Mouse (Mus musculus): ENCODE measurements around the gene Aldob. TPM values are rescaled to one million over a fixed set of nuclear protein-coding genes. Genes with fewer than 3 reads are reported as not detected.

Gene Aldob
- polyA plus RNA-seq (2012) = 0.04 TPM in 1 of 2 replicates, not detected in the other

- Histone ChIP-seq H3K4me3 (replicated peaks) (peak within 1 kb of the TSS; percentile 45), H3K9me3 (ENCODE audit: control insufficient read depth, low read length) (no peaks in the 10 kb centered on the region), H3K4me1 (ENCODE audit: control insufficient read depth) (no peaks in the 10 kb centered on the region), H3K36me3 (ENCODE audit: control insufficient read depth) (no peaks in the 10 kb centered on the region), H3K27me3 (ENCODE audit: control insufficient read depth) (no peaks in the 10 kb centered on the region)
- TF ChIP-seq TAL1 (IDR thresholded peaks at IDR 0.05; ENCODE audit: low read length) = no peak
These were observed at the start of gene Aldob for GRCm38 (mm10) chr4:49549383-49549782. Aldob (minus strand) TSS chr4:49549546.

DNA sequence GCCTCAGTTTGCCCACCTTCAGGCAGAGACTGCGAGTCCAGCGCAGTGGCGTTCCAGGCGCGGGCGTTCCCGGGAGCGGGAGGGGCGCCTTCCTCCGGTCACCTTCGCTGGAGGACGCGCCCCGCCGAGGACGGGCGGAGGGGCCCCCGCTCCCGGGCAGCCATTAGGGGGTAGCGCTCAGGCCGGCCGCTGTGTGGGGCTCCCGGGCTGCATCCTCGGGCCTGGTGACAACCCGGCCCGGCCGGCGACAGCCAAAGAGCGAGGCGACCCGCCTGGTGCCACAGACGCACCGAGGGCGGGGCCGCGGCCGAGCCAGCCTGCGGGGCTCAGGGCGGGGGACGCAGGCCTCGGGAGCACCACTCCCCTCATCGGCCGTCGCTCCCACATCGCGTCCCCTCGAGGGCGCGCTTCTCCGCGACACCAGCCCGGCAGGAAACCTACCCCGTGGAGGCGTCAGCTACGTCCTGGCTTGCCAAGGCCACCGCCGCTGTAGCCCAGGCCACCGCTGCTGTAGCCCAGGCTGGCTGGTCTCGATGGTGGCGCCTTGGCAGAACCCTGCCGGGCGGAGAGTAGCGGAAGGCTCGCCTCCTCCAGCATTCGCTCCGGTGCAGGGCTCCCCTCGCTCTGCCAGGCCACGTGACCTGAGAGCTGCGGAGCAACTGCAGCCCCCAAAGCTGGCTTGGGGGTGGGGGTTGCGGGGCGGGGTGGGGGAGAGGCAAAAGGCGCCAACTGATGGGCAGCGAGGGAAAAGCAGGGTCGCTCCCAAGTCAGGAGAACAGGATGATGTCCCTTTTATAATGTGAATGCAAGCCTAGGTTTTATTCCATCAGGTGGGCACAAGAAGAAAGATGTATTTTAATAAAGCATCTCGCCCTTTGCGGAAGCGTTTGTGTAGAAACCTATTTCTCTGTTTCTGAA, 48.1 kb upstream of the Aldob start, which contains the start of gene Tmem246:
Gene Tmem246, minus strand, starts transcription at position 694 of the 918 bp plus-strand sequence.
- no peak for TF ChIP-seq GATA1 (IDR thresholded peaks at IDR 0.05; ENCODE audit: low read length)
- no peak for TF ChIP-seq TAL1 (IDR thresholded peaks at IDR 0.05; ENCODE audit: low read length)
- Histone ChIP-seq H3K27me3 (ENCODE audit: control insufficient read depth) (peaks cover 13% of the 10 kb centered on the region), H3K36me3 (ENCODE audit: control insufficient read depth) (no peaks in the 10 kb centered on the region), H3K4me3 (replicated peaks) (peak within 1 kb of the TSS; percentile 69), H3K9me3 (ENCODE audit: control insufficient read depth, low read length) (no peaks in the 10 kb centered on the region), H3K4me1 (ENCODE audit: control insufficient read depth) (peaks cover 16% of the 10 kb centered on the region)

DNA sequence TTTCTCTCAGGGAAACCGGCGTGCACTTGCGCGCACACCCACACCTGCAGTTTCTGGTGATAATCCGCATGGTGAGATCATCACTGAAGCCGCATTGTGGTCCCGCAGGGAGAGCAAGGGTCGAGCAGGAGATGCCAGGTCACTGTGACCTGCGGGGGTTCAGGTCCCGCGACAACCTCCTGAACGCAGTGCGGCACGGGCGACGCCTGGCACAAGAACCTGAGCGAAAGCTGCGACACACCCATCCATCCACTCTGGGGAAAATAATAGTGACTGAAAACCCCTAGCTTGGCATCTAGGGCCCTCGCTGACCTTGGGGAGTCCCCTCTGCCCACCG, 47.5 kb upstream of the Aldob start:
- peaks cover 18% of the 10 kb centered on the region for H3K4me1 ChIP-seq (ENCODE audit: control insufficient read depth)
- H3K9me3 ChIP-seq (ENCODE audit: control insufficient read depth, low read length) = no peaks in the 10 kb centered on the region
- no peaks in the 10 kb centered on the region for H3K36me3 ChIP-seq (ENCODE audit: control insufficient read depth)
- H3K4me3 ChIP-seq (replicated peaks) = peak overlapping the region; percentile 69
- TF ChIP-seq GATA1 (IDR thresholded peaks at IDR 0.05; ENCODE audit: low read length) (no peak), TAL1 (IDR thresholded peaks at IDR 0.05; ENCODE audit: low read length) (no peak)
- H3K27me3 ChIP-seq (ENCODE audit: control insufficient read depth) = peaks cover 9% of the 10 kb centered on the region

- Histone ChIP-seq H3K36me3 (ENCODE audit: control insufficient read depth) (peaks cover 14% of the 10 kb centered on the region), H3K27me3 (ENCODE audit: control insufficient read depth) (no peaks in the 10 kb centered on the region), H3K4me1 (ENCODE audit: control insufficient read depth) (peaks cover 2% of the 10 kb centered on the region; the same call in 1 of the 2 replicates), H3K4me3 (replicated peaks) (no peak overlapping the region), H3K9me3 (ENCODE audit: control insufficient read depth, low read length) (no peaks in the 10 kb centered on the region)
- no peak for TF ChIP-seq TAL1 (IDR thresholded peaks at IDR 0.05; ENCODE audit: low read length)
- no peak for TF ChIP-seq GATA1 (IDR thresholded peaks at IDR 0.05; ENCODE audit: low read length)
These were observed 40.8 kb upstream of the Aldob start for GRCm38 (mm10) chr4:49590152-49590551.

DNA sequence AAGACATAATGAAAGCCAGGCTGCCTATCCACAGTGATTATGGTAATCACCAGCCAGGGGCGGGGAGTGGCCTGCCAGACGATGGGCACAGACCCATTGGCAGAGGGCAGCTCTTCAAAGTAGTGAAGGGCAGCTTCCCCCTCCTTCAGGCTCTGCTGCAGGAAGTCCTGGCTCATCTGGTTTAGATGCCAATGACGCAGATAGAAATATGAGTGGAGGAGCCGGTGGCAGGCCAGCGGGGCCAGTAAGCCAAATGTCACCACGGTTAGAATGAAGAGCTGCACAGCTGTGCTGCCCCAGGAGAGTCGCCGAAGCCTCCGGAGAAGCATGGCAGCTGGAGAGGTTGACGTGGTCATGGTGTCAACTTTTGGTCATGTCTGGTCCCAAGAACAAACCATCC, 37.5 kb upstream of the Aldob start:
- H3K4me1 ChIP-seq (ENCODE audit: control insufficient read depth) = peaks cover 4% of the 10 kb centered on the region
- TF ChIP-seq TAL1 (IDR thresholded peaks at IDR 0.05; ENCODE audit: low read length) (no peak), GATA1 (IDR thresholded peaks at IDR 0.05; ENCODE audit: low read length) (no peak)
- peaks cover 14% of the 10 kb centered on the region for H3K36me3 ChIP-seq (ENCODE audit: control insufficient read depth)
- no peaks in the 10 kb centered on the region for H3K27me3 ChIP-seq (ENCODE audit: control insufficient read depth)
- no peaks in the 10 kb centered on the region for H3K9me3 ChIP-seq (ENCODE audit: control insufficient read depth, low read length)
- no peak overlapping the region for H3K4me3 ChIP-seq (replicated peaks)

DNA sequence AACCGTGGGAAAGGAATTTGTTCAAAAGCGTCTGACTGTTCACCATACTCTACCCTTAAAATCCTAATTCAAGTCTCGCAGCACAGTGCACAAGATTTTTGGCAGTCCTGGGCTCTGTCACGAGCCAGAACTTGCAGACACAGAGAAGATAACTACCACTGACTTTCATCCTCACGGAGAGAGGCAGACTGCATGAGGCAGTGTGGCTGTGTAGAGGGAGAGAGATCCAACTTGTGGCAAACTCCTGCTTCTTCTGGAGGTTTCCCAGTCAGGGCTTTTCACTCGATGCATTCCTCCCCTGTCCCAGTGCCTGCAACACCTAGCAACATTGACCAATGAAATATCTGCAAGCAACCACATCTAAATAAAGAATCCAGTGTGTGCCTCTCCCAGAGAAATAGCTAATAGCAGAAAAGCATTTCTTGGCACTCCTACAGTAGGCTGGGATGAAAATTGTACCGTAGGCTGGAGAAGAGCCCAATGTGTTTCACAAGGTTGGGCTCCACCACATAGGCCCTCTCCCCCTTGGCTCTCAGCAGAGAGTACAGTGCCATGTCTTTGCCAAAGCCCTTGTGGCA, 36.3 kb upstream of the Aldob start:
- H3K27me3 ChIP-seq (ENCODE audit: control insufficient read depth) = no peaks in the 10 kb centered on the region
- TF ChIP-seq GATA1 (IDR thresholded peaks at IDR 0.05; ENCODE audit: low read length) (no peak), TAL1 (IDR thresholded peaks at IDR 0.05; ENCODE audit: low read length) (no peak)
- H3K9me3 ChIP-seq (ENCODE audit: control insufficient read depth, low read length) = no peaks in the 10 kb centered on the region
- no peak overlapping the region for H3K4me3 ChIP-seq (replicated peaks)
- peaks cover 14% of the 10 kb centered on the region for H3K36me3 ChIP-seq (ENCODE audit: control insufficient read depth)
- peaks cover 16% of the 10 kb centered on the region for H3K4me1 ChIP-seq (ENCODE audit: control insufficient read depth)

DNA sequence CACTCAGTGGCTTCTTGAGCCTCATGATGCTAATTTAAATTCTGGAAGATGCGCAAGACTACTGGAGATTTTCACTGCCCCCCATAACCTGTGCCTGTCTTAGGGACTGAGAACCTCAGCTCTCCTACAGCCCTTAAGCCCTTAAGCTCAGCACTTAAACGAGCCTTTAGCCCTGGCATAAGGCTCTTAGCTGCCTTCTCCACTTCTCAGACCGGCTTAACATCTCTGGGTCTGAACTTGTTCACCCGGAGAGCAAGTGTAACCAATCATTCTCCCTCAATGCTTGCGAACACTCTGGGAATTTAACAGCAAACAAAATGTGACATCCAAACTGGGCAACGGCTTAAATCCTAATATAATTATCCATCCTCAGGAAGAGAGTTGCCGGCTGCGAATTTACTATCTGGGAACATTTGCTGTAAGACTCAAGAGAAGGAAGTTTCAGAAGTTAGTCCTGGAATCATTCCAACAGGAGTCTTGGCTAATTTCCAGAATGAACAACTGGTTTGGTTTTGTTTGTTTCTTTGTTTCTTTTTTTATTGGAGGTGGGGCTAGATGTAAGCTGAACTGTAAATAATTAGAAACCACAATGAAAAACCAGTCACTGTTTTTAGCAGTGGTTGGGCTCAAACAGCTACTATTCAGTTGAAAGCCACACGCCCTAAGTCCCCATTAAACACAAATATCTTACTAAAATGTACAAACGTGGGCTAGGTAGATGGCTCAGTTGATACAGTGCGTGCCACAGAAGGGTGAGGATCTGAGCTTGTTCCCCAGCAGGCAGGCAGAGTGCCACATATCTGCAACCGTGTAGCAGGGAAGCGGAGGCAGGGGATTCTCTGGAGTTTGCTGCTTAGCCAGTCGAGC, 34.9 kb upstream of the Aldob start:
- Histone ChIP-seq H3K27me3 (ENCODE audit: control insufficient read depth) (no peaks in the 10 kb centered on the region), H3K36me3 (ENCODE audit: control insufficient read depth) (peaks cover 14% of the 10 kb centered on the region), H3K4me1 (ENCODE audit: control insufficient read depth) (peaks cover 27% of the 10 kb centered on the region), H3K9me3 (ENCODE audit: control insufficient read depth, low read length) (no peaks in the 10 kb centered on the region), H3K4me3 (replicated peaks) (no peak overlapping the region)
- TF ChIP-seq TAL1 (IDR thresholded peaks at IDR 0.05; ENCODE audit: low read length) = no peak
- no peak for TF ChIP-seq GATA1 (IDR thresholded peaks at IDR 0.05; ENCODE audit: low read length)

DNA sequence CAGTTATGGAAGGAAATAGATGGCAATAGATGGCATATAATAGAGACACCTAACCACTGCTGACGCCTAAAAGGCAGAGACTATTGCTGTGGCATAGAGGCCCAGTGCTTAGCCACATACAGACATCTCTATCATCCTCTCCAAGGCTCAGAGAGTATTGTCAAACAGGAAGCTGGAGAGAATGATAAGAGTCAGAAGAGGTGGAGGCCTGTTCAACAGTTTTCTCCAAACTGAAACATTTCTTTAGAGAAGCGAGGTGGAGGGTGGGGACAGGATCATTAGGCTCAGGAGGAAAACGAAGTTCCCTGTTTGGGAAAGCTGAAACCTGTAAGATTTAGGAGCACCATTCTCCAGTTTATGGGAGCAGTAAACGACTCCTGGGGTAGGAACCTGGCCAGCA, 31.9 kb upstream of the Aldob start:
- H3K4me3 ChIP-seq (replicated peaks) = no peak overlapping the region
- TF ChIP-seq GATA1 (IDR thresholded peaks at IDR 0.05; ENCODE audit: low read length) (no peak), TAL1 (IDR thresholded peaks at IDR 0.05; ENCODE audit: low read length) (no peak)
- H3K4me1 ChIP-seq (ENCODE audit: control insufficient read depth) = peaks cover 31% of the 10 kb centered on the region
- no peaks in the 10 kb centered on the region for H3K9me3 ChIP-seq (ENCODE audit: control insufficient read depth, low read length)
- peaks cover 9% of the 10 kb centered on the region for H3K36me3 ChIP-seq (ENCODE audit: control insufficient read depth)
- H3K27me3 ChIP-seq (ENCODE audit: control insufficient read depth) = no peaks in the 10 kb centered on the region

- Histone ChIP-seq H3K27me3 (ENCODE audit: control insufficient read depth) (no peaks in the 10 kb centered on the region), H3K9me3 (ENCODE audit: control insufficient read depth, low read length) (no peaks in the 10 kb centered on the region), H3K4me1 (ENCODE audit: control insufficient read depth) (no peaks in the 10 kb centered on the region; the same call in 1 of the 2 replicates), H3K36me3 (ENCODE audit: control insufficient read depth) (no peaks in the 10 kb centered on the region), H3K4me3 (replicated peaks) (no peak overlapping the region)
- TF ChIP-seq TAL1 (IDR thresholded peaks at IDR 0.05; ENCODE audit: low read length) (no peak), GATA1 (IDR thresholded peaks at IDR 0.05; ENCODE audit: low read length) (no peak)
These were observed 22.8 kb upstream of the Aldob start for GRCm38 (mm10) chr4:49572194-49572593.
